Mouse (Mus musculus): ENCODE results near the gene Olfr394.
"Not testable (repeated sequence)": the region's sequence is repeated elsewhere in the genome, so short reads cannot be mapped to it uniquely, and the experiment has no call there.

The Olfr394 gene

GRCm38 (mm10) chr11:73890671-73891070 is at the start of gene Olfr394:
Gene Olfr394, minus strand, starts transcription at chr11:73890771.
- no peak for DNase-seq (ENCODE audit: low read depth, low spot score)

- no peak for DNase-seq (ENCODE audit: low read depth, low spot score)
Measured at GRCm38 (mm10) chr11:73936377-73936776, 45.8 kb upstream of the Olfr394 start, which contains the start of gene Olfr23. Gene Olfr23, plus strand, starts transcription at chr11:73936677.

GRCm38 (mm10) chr11:73909199-73909598 is 18.6 kb upstream of the Olfr394 start, which contains the start of gene Olfr395:
Gene Olfr395, minus strand, starts transcription at chr11:73909299.
- DNase-seq (ENCODE audit: low read depth, low spot score): not testable (repeated sequence)

GRCm38 (mm10) chr11:73851354-73851753 is 39.2 kb downstream of the Olfr394 start, which contains the start of gene Olfr393:
Gene Olfr393, minus strand, starts transcription at chr11:73851454.
- no peak for DNase-seq (ENCODE audit: low read depth, low spot score)
